Mouse (Mus musculus): Measurements from ENCODE around the gene Ankrd13a. TPM values are rescaled to one million over a fixed set of nuclear protein-coding genes. Genes with fewer than 3 reads are reported as not detected.
"Not testable (repeated sequence)": the region's sequence is repeated elsewhere in the genome, so short reads cannot be mapped to it uniquely, and the experiment has no call there.

Ankrd13a gene
- polyA plus RNA-seq, 1 experiment from 2014 or later: 49.8 TPM

DNA sequence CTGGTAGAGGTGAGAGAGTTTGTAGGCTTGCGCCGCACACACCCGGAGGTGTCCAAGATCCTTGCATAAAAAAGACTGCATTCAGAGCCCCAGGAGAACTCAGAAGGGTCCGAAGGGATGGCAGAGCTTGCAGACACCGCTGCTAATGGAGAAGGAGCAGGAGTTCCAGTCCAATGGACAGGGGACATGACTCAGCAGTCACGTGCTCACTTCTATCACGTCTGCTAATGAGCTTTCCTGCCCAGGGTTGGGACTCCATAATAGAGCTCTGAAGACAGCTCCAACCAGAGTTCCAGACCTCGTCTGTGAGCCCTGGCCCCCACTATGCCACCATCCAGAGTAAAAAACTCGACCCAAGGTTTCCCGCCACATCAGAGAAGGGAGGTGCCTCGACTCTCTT, 43.6 kb downstream of the Ankrd13a start:
- Histone ChIP-seq H3K27ac (no peak overlapping the region), H3K36me3 (peaks cover 20% of the 10 kb centered on the region), H3K27me3 (no peaks in the 10 kb centered on the region), H3K4me2 (no peak overlapping the region), H3K9me3 (replicated peaks) (peaks cover 10% of the 10 kb centered on the region; the same call in 1 of the 2 replicates), H3K9ac (no peak overlapping the region), H3K4me1 (0 out of 2 replicates have a peak, but pooled peaks cover 5% of the 10 kb centered on the region), H3K4me3 (replicated peaks) (no peak overlapping the region)
- ATAC-seq (replicated peaks; ENCODE audit: low FRiP score): 0 out of 2 replicates have a peak, but pooled peaks have one; percentile 10
- WGBS: 67% methylated on average over 11 of the region's 11 CpGs

DNA sequence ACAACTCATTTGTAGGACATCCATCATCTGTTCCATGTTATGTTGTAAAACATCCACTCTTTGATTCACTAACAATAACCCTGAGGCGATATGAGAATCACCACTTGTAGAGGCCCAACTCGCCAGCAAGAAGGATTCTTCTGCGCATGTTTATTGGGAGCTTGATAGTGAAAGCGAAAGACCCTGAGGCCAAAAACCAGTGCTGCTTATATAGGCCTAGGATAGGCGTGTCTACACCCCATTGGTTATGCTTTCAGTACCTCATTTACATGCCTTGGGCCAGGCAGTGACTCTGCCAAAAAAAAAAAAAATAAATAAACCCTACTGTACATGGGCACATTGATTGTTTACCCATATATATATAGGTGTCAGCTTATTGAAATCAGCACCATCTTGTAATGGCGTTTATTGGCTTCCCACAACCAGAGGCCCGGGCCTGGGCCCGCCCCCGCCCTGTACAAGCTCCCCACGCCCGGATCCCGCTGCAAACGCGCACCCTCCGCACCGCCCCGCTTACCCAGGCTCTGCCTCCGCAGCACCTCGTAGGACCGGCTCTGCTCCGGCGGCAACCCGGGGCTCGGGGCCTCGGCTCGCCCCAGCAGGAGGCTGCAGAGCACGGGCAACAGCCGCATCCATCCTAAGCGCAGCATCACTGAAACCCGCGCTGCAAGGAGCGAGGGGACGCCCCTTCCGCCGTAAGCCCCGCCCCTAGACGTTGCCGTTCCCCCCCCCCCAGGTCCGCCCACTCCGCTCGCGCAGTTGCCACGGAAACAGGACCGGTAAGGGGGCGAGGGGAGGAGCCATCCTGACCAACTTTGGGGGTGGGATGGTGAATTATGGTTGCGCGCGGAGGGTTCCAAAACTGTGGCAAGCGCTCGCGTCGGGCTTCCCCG, 48.6 kb downstream of the Ankrd13a start, which contains the start of gene 1500011B03Rik:
1500011B03Rik (minus strand) TSS at position 673 of the 893 bp plus-strand sequence.
- peaks cover 11% of the 10 kb centered on the region for H3K4me1 ChIP-seq
- ATAC-seq (replicated peaks; ENCODE audit: low FRiP score): peak; percentile 80
- H3K4me3 ChIP-seq (replicated peaks): peak within 1 kb of the TSS; percentile 80
- 8% methylated on average over 53 of the region's 53 CpGs for WGBS
- H3K9ac ChIP-seq: peak within 1 kb of the TSS; percentile 80
- H3K9me3 ChIP-seq (replicated peaks): peaks cover 6% of the 10 kb centered on the region; the same call in 1 of the 2 replicates
- peak within 1 kb of the TSS; percentile 81 for H3K27ac ChIP-seq
- H3K36me3 ChIP-seq: peaks cover 20% of the 10 kb centered on the region
- peak within 1 kb of the TSS; percentile 70 for H3K4me2 ChIP-seq
- no peaks in the 10 kb centered on the region for H3K27me3 ChIP-seq

DNA sequence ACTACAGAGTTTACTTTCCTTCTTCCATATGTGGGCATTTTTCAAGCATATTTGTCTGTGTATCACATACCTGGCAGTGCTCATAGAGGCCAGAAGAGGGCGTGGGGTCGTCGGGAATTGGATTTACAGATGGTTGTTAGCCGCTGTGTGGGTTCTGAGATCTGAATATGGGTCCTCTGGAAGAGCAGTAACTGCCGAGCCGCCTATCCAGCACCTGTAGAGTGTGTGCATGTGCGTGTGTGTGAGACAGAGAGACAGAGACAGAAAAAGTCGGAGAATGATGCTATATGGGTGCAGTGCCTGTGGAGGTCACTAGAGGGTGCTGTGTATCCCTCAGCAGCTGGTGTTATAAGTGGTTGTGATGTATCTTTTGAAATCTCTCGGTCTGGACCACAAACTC, 49.7 kb downstream of the Ankrd13a start:
- Histone ChIP-seq H3K36me3 (peaks cover 20% of the 10 kb centered on the region), H3K9ac (no peak overlapping the region), H3K4me1 (peaks cover 7% of the 10 kb centered on the region), H3K27me3 (no peaks in the 10 kb centered on the region), H3K4me2 (peak overlapping the region; percentile 70), H3K27ac (no peak overlapping the region), H3K9me3 (replicated peaks) (peaks cover 6% of the 10 kb centered on the region; the same call in 1 of the 2 replicates), H3K4me3 (replicated peaks) (0 out of 2 replicates have a peak overlapping the region, but pooled peaks have one; percentile 12)
- 24% methylated on average over 9 of the region's 9 CpGs for WGBS
- ATAC-seq (replicated peaks; ENCODE audit: low FRiP score): no peak

DNA sequence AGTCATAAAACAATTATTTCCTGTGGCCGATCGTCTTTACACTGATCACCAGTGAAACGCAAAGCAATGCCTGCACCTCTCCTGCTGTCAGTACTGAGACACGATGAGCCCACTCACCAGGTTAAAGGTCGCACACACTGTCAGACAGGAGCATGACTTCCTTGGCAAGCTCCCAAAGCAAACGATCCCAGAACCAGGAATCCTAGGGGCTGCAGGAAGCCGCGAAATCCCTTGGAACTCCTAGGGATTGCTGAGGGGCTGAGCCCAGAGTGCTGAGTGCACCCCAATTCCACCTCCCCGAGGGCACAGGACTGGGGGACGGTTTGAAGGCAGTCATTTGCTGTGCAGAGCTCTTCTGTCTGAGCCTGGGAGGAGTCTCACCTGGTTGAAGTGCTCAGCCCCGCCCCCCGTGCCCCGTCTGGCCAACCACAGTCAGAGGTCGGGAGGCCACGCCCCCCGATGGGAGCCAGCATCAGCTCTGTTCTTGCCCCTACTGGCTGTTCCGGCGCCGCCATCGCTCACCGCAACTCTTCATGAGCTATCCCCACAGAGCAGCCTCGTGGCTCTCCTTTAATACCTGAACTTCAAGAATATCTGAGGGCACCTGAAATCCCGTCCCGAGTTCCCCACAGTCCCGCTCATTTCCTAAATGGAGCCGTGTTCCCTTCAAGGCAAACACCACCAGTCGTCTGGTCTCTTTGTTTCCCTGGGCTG, 51.7 kb downstream of the Ankrd13a start:
- H3K27ac ChIP-seq: peak overlapping the region; percentile 70
- peaks cover 7% of the 10 kb centered on the region for H3K4me1 ChIP-seq
- peaks cover 6% of the 10 kb centered on the region; the same call in 1 of the 2 replicates for H3K9me3 ChIP-seq (replicated peaks)
- no peaks in the 10 kb centered on the region for H3K27me3 ChIP-seq
- ATAC-seq (replicated peaks; ENCODE audit: low FRiP score): peak; percentile 86
- peaks cover 13% of the 10 kb centered on the region for H3K36me3 ChIP-seq
- peak overlapping the region; percentile 47 for H3K4me3 ChIP-seq (replicated peaks)
- peak overlapping the region; percentile 77 for H3K4me2 ChIP-seq
- 7% methylated on average over 26 of the region's 27 CpGs for WGBS
- peak overlapping the region; percentile 40; the same call in 1 of the 2 replicates for H3K9ac ChIP-seq

DNA sequence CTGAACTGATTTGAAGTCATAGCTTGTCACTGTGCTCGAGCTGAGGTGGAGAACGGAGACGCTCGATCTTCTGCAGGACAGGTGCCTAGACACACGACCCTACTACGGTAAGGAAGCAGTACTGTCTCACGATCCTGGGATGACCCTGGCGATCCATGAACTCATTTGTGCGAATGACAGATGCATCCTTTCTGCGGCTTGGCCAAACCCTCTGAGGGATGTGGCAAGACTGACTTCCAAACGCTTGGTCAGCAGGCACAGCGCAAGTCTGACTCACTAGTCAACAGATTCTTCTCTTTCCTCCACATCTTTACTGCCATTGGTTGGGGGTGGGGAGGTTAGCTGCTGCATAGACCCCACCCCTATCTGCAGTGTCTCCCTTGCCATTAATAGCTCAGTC, 53.0 kb downstream of the Ankrd13a start:
- Histone ChIP-seq H3K4me2 (no peak overlapping the region), H3K4me3 (replicated peaks) (no peak overlapping the region), H3K36me3 (0 out of 2 replicates have a peak, but pooled peaks cover under 1% of the 10 kb centered on the region), H3K9ac (no peak overlapping the region), H3K9me3 (replicated peaks) (no peaks in the 10 kb centered on the region), H3K27me3 (no peaks in the 10 kb centered on the region), H3K4me1 (peaks cover 7% of the 10 kb centered on the region), H3K27ac (no peak overlapping the region)
- ATAC-seq (replicated peaks; ENCODE audit: low FRiP score): no peak
- WGBS: 82% methylated on average over 12 of the region's 12 CpGs

DNA sequence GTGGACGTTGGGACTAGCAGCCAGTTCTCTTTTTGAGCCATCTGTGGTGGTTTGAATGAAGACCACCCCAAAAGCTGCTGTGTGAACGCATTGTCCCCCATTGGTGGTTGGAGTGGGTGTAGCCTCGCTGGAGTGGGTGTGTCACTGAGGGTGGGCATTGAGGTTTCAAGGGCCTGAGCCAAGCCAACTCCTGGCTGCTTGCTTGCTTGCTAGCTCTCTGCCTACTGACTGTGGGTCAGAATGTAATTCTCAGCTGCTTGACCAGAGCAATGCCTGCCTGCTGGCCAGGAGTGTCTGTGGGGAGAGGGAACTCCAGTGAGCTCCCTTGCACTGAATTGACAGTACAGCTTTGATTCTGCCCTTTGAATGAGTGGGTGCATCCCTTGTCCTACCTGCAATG, 55.3 kb downstream of the Ankrd13a start:
- no peaks in the 10 kb centered on the region for H3K36me3 ChIP-seq
- no peak overlapping the region for H3K4me2 ChIP-seq
- no peak overlapping the region for H3K9ac ChIP-seq
- no peak for ATAC-seq (replicated peaks; ENCODE audit: low FRiP score)
- H3K27ac ChIP-seq: no peak overlapping the region
- H3K4me3 ChIP-seq (replicated peaks): no peak overlapping the region
- 63% methylated on average over 3 of the region's 3 CpGs for WGBS
- no peaks in the 10 kb centered on the region for H3K27me3 ChIP-seq
- H3K4me1 ChIP-seq: peaks cover 7% of the 10 kb centered on the region
- H3K9me3 ChIP-seq (replicated peaks): no peaks in the 10 kb centered on the region

DNA sequence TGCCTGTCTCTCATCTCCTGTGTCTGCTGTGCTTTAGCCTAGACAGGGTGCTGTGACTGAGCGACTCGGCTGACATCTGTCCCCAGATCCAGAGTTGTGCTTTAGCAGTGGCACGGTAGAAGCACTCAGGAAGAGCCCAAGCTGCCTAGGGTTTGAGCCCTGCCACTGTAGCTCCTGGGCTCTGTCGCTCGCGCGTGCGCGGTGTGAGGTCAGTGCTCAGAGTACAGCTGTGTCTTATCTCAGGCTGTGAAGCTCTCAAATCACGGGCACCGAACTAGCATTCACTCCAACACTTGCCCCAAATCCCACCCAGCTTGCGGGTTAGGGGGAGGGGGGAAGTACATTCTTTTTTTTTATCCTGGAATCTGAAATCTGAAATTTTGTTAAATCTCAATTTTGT, 62.4 kb downstream of the Ankrd13a start:
- ATAC-seq (replicated peaks; ENCODE audit: low FRiP score): no peak

DNA sequence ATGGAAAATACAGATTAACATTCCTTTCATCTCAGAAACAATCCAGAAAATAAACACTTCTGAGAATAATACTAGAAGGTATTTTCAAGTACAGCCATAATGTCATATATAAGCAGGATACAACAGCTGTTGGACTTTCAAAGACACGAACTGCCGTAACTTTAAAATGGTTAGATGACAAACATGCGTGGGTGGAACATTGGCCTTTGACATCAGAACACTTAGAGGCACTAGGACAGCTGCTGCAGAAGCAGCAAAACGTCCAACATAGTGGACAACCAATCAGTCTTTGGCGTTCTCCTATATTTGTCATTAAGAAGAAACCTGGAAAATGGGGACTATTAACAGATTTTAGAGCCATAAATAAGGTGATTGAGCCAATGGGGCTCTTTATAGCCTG, 66.0 kb downstream of the Ankrd13a start:
- not testable (repeated sequence) for H3K9ac ChIP-seq; ATAC-seq (replicated peaks; ENCODE audit: low FRiP score); H3K4me3 ChIP-seq (replicated peaks); H3K27ac ChIP-seq; H3K4me1 ChIP-seq; H3K36me3 ChIP-seq; H3K27me3 ChIP-seq; H3K9me3 ChIP-seq (replicated peaks); H3K4me2 ChIP-seq
- 36% methylated on average over 5 of the region's 5 CpGs for WGBS

More for the DNA sequence above, 62.4 kb downstream of the Ankrd13a start:
- Histone ChIP-seq H3K9me3 (replicated peaks) (no peaks in the 10 kb centered on the region), H3K9ac (no peak overlapping the region), H3K27me3 (no peaks in the 10 kb centered on the region), H3K4me1 (0 out of 2 replicates have a peak, but pooled peaks cover under 1% of the 10 kb centered on the region), H3K36me3 (no peaks in the 10 kb centered on the region), H3K27ac (no peak overlapping the region), H3K4me3 (replicated peaks) (no peak overlapping the region), H3K4me2 (no peak overlapping the region)
- WGBS: 65% methylated on average over 12 of the region's 12 CpGs

DNA sequence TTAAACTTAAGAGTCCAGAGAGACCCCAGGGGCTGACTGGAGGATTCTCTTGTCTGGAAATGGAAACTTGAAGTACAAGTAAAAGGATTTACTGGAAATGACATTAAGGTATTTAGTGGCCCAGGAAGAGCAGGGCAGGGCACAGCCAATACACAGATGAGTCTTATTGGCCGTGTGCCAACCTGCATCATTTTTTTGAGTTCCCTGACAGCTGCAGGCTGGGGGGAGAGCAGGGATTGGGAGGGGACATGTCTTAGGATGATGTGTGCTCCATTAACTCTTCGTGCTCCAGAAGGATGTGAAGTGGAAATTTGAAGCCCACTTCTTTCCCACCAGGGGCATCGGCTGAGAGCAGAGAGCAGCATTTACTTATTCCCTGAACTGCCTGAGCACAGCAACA, 67.7 kb downstream of the Ankrd13a start:
- not testable (repeated sequence) for H3K4me1 ChIP-seq; ATAC-seq (replicated peaks; ENCODE audit: low FRiP score); H3K4me2 ChIP-seq; H3K27me3 ChIP-seq; H3K9ac ChIP-seq; H3K4me3 ChIP-seq (replicated peaks); H3K27ac ChIP-seq; H3K36me3 ChIP-seq; H3K9me3 ChIP-seq (replicated peaks)
- WGBS: 32% methylated on average over 3 of the region's 3 CpGs

DNA sequence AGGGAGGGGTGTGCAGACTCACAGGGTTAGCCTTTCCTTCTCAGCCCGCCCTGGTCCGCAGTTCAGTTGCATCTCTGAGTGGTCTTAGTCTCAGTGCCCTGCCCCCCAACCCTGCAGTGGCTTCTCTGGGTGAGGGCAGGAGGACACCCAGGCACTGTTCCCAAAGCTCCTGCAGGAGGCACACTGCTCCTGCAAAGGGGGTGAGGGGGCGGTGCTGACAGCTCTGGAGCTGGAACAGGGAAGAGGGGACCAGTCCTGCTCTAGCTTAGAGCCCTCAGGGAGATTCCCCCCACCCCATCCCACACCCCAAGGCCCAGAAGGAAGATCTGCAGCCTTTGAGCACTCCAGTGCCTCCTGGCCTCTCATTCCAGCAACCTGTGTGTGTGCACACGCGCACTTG, 68.2 kb downstream of the Ankrd13a start:
- Histone ChIP-seq H3K9ac (no peak overlapping the region), H3K4me2 (no peak overlapping the region), H3K27me3 (no peaks in the 10 kb centered on the region), H3K9me3 (replicated peaks) (no peaks in the 10 kb centered on the region), H3K4me3 (replicated peaks) (no peak overlapping the region), H3K27ac (no peak overlapping the region), H3K36me3 (no peaks in the 10 kb centered on the region), H3K4me1 (peaks cover 9% of the 10 kb centered on the region)
- ATAC-seq (replicated peaks; ENCODE audit: low FRiP score): 0 out of 2 replicates have a peak, but pooled peaks have one; percentile 9
- 74% methylated on average over 5 of the region's 5 CpGs for WGBS

DNA sequence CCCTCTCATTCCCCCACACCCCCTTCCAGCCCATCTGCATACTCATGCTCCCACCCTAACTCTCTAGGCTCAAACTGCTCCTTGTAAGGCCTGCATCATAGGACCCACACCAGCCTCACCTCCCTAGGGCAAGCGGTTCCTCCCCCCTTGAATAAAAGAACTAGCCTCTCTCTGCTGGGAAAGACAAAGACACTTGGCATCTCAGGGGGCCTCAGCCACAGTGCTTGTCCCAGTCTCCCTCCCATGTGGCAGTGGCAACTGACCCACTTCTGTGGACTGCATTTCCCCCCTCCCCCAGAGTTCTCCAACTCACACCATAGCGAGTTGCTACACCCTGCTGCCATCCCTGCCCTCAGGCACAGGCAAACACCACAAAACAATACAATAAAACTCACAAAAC, 69.9 kb downstream of the Ankrd13a start:
- not testable (repeated sequence) for H3K9me3 ChIP-seq (replicated peaks); H3K9ac ChIP-seq; H3K4me1 ChIP-seq; H3K36me3 ChIP-seq; H3K27me3 ChIP-seq; H3K27ac ChIP-seq; H3K4me3 ChIP-seq (replicated peaks); ATAC-seq (replicated peaks; ENCODE audit: low FRiP score); H3K4me2 ChIP-seq
- WGBS: 73% methylated on average over 2 of the region's 2 CpGs
